Mouse (Mus musculus): ENCODE measurements at regions not wholly inside any gene's neighbourhood (a gene's known extent, or its start where the extent isn't known, plus 50 kb on each side); places are given as distances from the start of the nearest gene placed in this dataset.

- Histone ChIP-seq H3K4me3 (ENCODE audit: low read depth, low read length) (no peak overlapping the region), H3K27ac (ENCODE audit: low read length) (no peak overlapping the region), H3K27me3 (replicated peaks; ENCODE audit: insufficient read depth, low read length) (no peaks in the 10 kb centered on the region), H3K9me3 (ENCODE audit: low read length) (no peaks in the 10 kb centered on the region), H3K4me2 (replicated peaks; ENCODE audit: low read depth, low read length) (no peak overlapping the region), H3K9ac (replicated peaks; ENCODE audit: low read depth) (no peak overlapping the region), H3K36me3 (ENCODE audit: insufficient read depth, low read length) (no peaks in the 10 kb centered on the region), H3K4me1 (ENCODE audit: insufficient read depth, low read depth, low read length) (no peaks in the 10 kb centered on the region)
- WGBS = 13% methylated on average over 2 of the region's 2 CpGs
- TF ChIP-seq CTCF (IDR thresholded peaks at IDR 0.05) (peak; percentile 63), EP300 (IDR thresholded peaks at IDR 0.05) (no peak)
- ATAC-seq = no peak
- peak; percentile 26 for DNase-seq (ENCODE audit: low spot score)
Measured at GRCm38 (mm10) chr16:74857752-74858151, 446.1 kb upstream of the Robo2 start.

DNA sequence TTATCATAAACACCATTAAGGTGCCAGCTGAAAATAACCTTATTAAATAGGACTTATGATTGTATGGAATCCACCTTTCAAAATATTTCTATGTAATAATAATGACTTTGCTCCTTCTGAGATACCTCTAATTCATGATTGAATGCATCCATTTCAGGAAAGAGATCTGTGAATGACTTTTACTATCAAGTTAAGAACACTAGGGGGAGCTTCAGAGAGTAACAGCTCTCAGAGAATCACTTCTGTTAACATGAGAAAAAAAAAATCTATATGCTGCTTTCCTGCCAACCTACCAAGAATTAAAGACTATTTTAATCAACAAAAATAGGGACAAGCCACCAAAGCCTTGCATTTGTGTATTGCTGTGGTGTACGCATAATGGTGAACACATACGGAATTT lies 428.4 kb upstream of the Robo2 start:
- Histone ChIP-seq H3K27me3 (replicated peaks; ENCODE audit: insufficient read depth, low read length) (no peaks in the 10 kb centered on the region), H3K4me2 (replicated peaks; ENCODE audit: low read depth, low read length) (no peak overlapping the region), H3K4me3 (ENCODE audit: low read depth, low read length) (no peak overlapping the region), H3K9me3 (ENCODE audit: low read length) (no peaks in the 10 kb centered on the region), H3K9ac (replicated peaks; ENCODE audit: low read depth) (no peak overlapping the region), H3K27ac (ENCODE audit: low read length) (no peak overlapping the region), H3K4me1 (ENCODE audit: insufficient read depth, low read depth, low read length) (no peaks in the 10 kb centered on the region), H3K36me3 (ENCODE audit: insufficient read depth, low read length) (no peaks in the 10 kb centered on the region)
- ATAC-seq (no peak), DNase-seq (ENCODE audit: low spot score) (peak; percentile 5)
- no peak; the same call in 1 of the 2 replicates for TF ChIP-seq CTCF (IDR thresholded peaks at IDR 0.05)
- TF ChIP-seq EP300 (IDR thresholded peaks at IDR 0.05) = no peak
- WGBS = 92% methylated on average over 2 of the region's 2 CpGs

GRCm38 (mm10) chr16:74814386-74814785 lies 402.8 kb upstream of the Robo2 start:
- no peaks in the 10 kb centered on the region for H3K36me3 ChIP-seq (ENCODE audit: insufficient read depth, low read length)
- 53% methylated on average over 3 of the region's 3 CpGs for WGBS
- H3K27me3 ChIP-seq (replicated peaks; ENCODE audit: insufficient read depth, low read length) = no peaks in the 10 kb centered on the region
- H3K4me3 ChIP-seq (ENCODE audit: low read depth, low read length) = no peak overlapping the region
- TF ChIP-seq EP300 (IDR thresholded peaks at IDR 0.05) (no peak), CTCF (IDR thresholded peaks at IDR 0.05) (no peak)
- no peak for ATAC-seq
- no peaks in the 10 kb centered on the region for H3K4me1 ChIP-seq (ENCODE audit: insufficient read depth, low read depth, low read length)
- no peaks in the 10 kb centered on the region for H3K9me3 ChIP-seq (ENCODE audit: low read length)
- no peak overlapping the region for H3K27ac ChIP-seq (ENCODE audit: low read length)
- no peak overlapping the region for H3K4me2 ChIP-seq (replicated peaks; ENCODE audit: low read depth, low read length)
- no peak for DNase-seq (ENCODE audit: low spot score)
- H3K9ac ChIP-seq (replicated peaks; ENCODE audit: low read depth) = no peak overlapping the region

DNA sequence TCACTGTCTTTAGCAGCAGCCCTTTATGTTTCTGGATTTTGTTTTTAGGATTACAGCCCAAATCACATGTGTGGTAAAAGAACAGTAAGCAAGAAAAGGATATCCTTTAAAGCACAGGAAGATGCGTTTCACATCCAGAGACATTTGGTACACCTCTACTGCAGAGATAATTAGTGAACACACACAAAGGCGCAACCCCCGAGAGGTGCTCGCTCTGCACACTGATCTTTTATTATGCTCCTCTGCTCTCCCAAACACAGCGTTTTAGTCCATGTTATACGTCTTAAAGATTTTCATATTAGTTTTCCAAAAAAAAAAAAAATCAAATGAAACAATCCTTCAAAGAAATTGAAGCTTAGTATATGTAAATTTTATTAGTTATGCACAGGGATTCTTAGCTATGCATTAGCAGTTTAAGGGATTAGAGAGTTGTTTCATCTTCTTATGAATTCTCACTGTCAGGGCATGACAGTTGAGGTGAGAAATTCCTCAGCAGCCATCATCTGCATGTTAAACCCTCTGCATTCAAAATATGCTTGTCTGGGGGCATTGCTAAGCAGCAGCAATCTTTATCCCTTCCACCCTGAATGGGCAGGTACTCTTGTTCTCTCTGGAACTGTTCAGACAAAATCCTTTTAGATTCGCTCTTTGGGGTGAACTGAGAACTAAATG lies 397.7 kb upstream of the Robo2 start:
- DNase-seq (ENCODE audit: low spot score) (no peak), ATAC-seq (no peak)
- Histone ChIP-seq H3K4me2 (replicated peaks; ENCODE audit: low read depth, low read length) (no peak overlapping the region), H3K4me3 (ENCODE audit: low read depth, low read length) (no peak overlapping the region), H3K27me3 (replicated peaks; ENCODE audit: insufficient read depth, low read length) (no peaks in the 10 kb centered on the region), H3K36me3 (ENCODE audit: insufficient read depth, low read length) (no peaks in the 10 kb centered on the region), H3K4me1 (ENCODE audit: insufficient read depth, low read depth, low read length) (no peaks in the 10 kb centered on the region), H3K27ac (ENCODE audit: low read length) (no peak overlapping the region), H3K9me3 (ENCODE audit: low read length) (no peaks in the 10 kb centered on the region), H3K9ac (replicated peaks; ENCODE audit: low read depth) (no peak overlapping the region)
- no peak for TF ChIP-seq EP300 (IDR thresholded peaks at IDR 0.05)
- TF ChIP-seq CTCF (IDR thresholded peaks at IDR 0.05) = no peak
- WGBS = 62% methylated on average over 7 of the region's 7 CpGs

GRCm38 (mm10) chr16:74806775-74807174 lies 395.1 kb upstream of the Robo2 start:
- Histone ChIP-seq H3K36me3 (ENCODE audit: insufficient read depth, low read length) (no peaks in the 10 kb centered on the region), H3K27ac (ENCODE audit: low read length) (no peak overlapping the region), H3K9ac (replicated peaks; ENCODE audit: low read depth) (no peak overlapping the region), H3K4me1 (ENCODE audit: insufficient read depth, low read depth, low read length) (no peaks in the 10 kb centered on the region), H3K9me3 (ENCODE audit: low read length) (no peaks in the 10 kb centered on the region), H3K4me3 (ENCODE audit: low read depth, low read length) (no peak overlapping the region), H3K4me2 (replicated peaks; ENCODE audit: low read depth, low read length) (no peak overlapping the region), H3K27me3 (replicated peaks; ENCODE audit: insufficient read depth, low read length) (no peaks in the 10 kb centered on the region)
- TF ChIP-seq CTCF (IDR thresholded peaks at IDR 0.05) (no peak), EP300 (IDR thresholded peaks at IDR 0.05) (no peak)
- 71% methylated on average over 2 of the region's 2 CpGs for WGBS
- ATAC-seq = no peak
- DNase-seq (ENCODE audit: low spot score) = no peak

DNA sequence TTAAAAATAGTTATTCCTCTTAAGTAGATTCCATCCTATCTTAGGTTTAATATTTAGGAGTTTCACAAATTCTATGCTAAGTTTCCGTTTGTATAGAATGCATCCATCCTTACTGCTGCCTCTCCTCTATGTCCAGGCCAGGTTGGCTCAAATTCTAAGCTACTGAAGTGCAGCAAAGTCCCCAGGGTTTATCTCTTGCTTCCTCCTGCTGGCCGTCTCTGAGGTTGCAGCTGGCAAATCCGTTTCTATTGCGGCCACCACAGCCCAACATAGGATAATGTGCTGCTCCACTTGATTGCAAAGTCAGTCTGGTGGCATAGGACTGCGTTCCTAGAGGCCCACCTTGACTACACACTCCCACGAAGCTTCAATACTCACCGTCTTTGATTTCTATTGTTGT lies 389.7 kb upstream of the Robo2 start:
- WGBS = 10% methylated on average over 7 of the region's 7 CpGs
- peak; percentile 65 for ATAC-seq

GRCm38 (mm10) chr16:74796303-74796653 lies 384.7 kb upstream of the Robo2 start:
- DNase-seq (ENCODE audit: low spot score) (no peak), ATAC-seq (no peak)
- Histone ChIP-seq H3K4me2 (replicated peaks; ENCODE audit: low read depth, low read length) (no peak overlapping the region), H3K4me3 (ENCODE audit: low read depth, low read length) (no peak overlapping the region), H3K27ac (ENCODE audit: low read length) (no peak overlapping the region), H3K4me1 (ENCODE audit: insufficient read depth, low read depth, low read length) (no peaks in the 10 kb centered on the region), H3K27me3 (replicated peaks; ENCODE audit: insufficient read depth, low read length) (no peaks in the 10 kb centered on the region), H3K9ac (replicated peaks; ENCODE audit: low read depth) (no peak overlapping the region), H3K9me3 (ENCODE audit: low read length) (no peaks in the 10 kb centered on the region), H3K36me3 (ENCODE audit: insufficient read depth, low read length) (no peaks in the 10 kb centered on the region)
- WGBS = 57% methylated on average over 2 of the region's 2 CpGs
- TF ChIP-seq CTCF (IDR thresholded peaks at IDR 0.05) (no peak), EP300 (IDR thresholded peaks at IDR 0.05) (no peak)

More for the DNA sequence above, 389.7 kb upstream of the Robo2 start:
- DNase-seq (ENCODE audit: low spot score) = peak; percentile 69
- Histone ChIP-seq H3K36me3 (ENCODE audit: insufficient read depth, low read length) (no peaks in the 10 kb centered on the region), H3K9ac (replicated peaks; ENCODE audit: low read depth) (no peak overlapping the region), H3K4me2 (replicated peaks; ENCODE audit: low read depth, low read length) (no peak overlapping the region), H3K4me1 (ENCODE audit: insufficient read depth, low read depth, low read length) (no peaks in the 10 kb centered on the region), H3K27me3 (replicated peaks; ENCODE audit: insufficient read depth, low read length) (no peaks in the 10 kb centered on the region), H3K27ac (ENCODE audit: low read length) (no peak overlapping the region), H3K9me3 (ENCODE audit: low read length) (no peaks in the 10 kb centered on the region), H3K4me3 (ENCODE audit: low read depth, low read length) (no peak overlapping the region)
- TF ChIP-seq CTCF (IDR thresholded peaks at IDR 0.05) (peak; percentile 88), EP300 (IDR thresholded peaks at IDR 0.05) (no peak)
